Mouse (Mus musculus) intestine, embryonic 15.5 days (tissue): Measurements from ENCODE around the gene Dock4. TPM values are rescaled to one million over a fixed set of nuclear protein-coding genes. Genes with fewer than 3 reads are reported as not detected.

ENCODE experiments used
- ATAC-seq: fragments of 200-750 bp; cut with Nextera tagmentation; 2 replicates; pipeline ENCODE4 v1.8.0; 2017; ENCODE audit warnings: moderate TSS enrichment, moderate library complexity
- H3K27ac ChIP-seq: fragments of 300-500 bp; sonication (generic); 2 replicates; pipeline ENCODE4 v1.5.1; 2015; ENCODE audit warnings: mild to moderate bottlenecking, inconsistent platforms
- H3K27me3 ChIP-seq: fragments of 300-500 bp; sonication (generic); replicated peaks from 2 replicates; pipeline ENCODE4 v1.6.1; 2015; ENCODE audit warnings: inconsistent platforms
- H3K36me3 ChIP-seq: fragments of 300-500 bp; sonication (generic); 2 replicates; pipeline ENCODE4 v1.6.1; 2015; ENCODE audit warnings: inconsistent platforms
- H3K4me1 ChIP-seq: fragments of 300-500 bp; sonication (generic); replicated peaks from 2 replicates; pipeline ENCODE4 v1.6.1; 2015; ENCODE audit warnings: inconsistent platforms
- H3K4me2 ChIP-seq: fragments of 300-500 bp; sonication (generic); replicated peaks from 2 replicates; pipeline ENCODE4 v1.6.1; 2015; ENCODE audit warnings: mild to moderate bottlenecking, inconsistent platforms
- H3K4me3 ChIP-seq: fragments of 300-500 bp; sonication (generic); replicated peaks from 2 replicates; pipeline ENCODE4 v1.5.1; 2015; ENCODE audit warnings: inconsistent platforms
- H3K9ac ChIP-seq: fragments of 300-500 bp; sonication (generic); 2 replicates; pipeline ENCODE4 v1.6.1; 2015; ENCODE audit warnings: inconsistent platforms
- H3K9me3 ChIP-seq: fragments of 300-500 bp; sonication (generic); 2 replicates; pipeline ENCODE4 v1.6.1; 2016; ENCODE audit warnings: inconsistent platforms
- WGBS: fragments of 180-500 bp; shearing (Covaris S2); methylation state at CpG from one replicate; pipeline ENCODE4 v1.1.7; 2015; 5-methylcytosine and 5-hydroxymethylcytosine counted together
- polyA plus RNA-seq: library from polyadenylated mRNA; unstranded; fragments of >200 nt; fragmentation: Nextera tagmentation; extraction: Ambion mirVana; gene quantifications from 2 replicates; pipeline ENCODE4 v1.2.1, GENCODE M21; 2015

Gene Dock4
- polyA plus RNA-seq, 1 experiment from 2014 or later, result 5.7 TPM

- no peak overlapping the region for H3K27ac ChIP-seq
- H3K4me2 ChIP-seq, result no peak overlapping the region
- 60% methylated on average over 5 of the region's 7 CpGs for WGBS
- no peaks in the 10 kb centered on the region for H3K9me3 ChIP-seq
- H3K4me3 ChIP-seq, result no peak overlapping the region
- 0 out of 2 replicates have a peak, but pooled peaks cover 3% of the 10 kb centered on the region for H3K4me1 ChIP-seq
- H3K36me3 ChIP-seq, result no peaks in the 10 kb centered on the region
- no peaks in the 10 kb centered on the region for H3K27me3 ChIP-seq
- ATAC-seq, result no peak
- H3K9ac ChIP-seq, result no peak overlapping the region
Measured at GRCm38 (mm10) chr12:40893741-40894140, 448.0 kb downstream of the Dock4 start.

- H3K9ac ChIP-seq, result no peak overlapping the region
- ATAC-seq, result no peak
- no peaks in the 10 kb centered on the region for H3K36me3 ChIP-seq
- H3K9me3 ChIP-seq, result no peaks in the 10 kb centered on the region
- no peaks in the 10 kb centered on the region for H3K27me3 ChIP-seq
- no peak overlapping the region for H3K27ac ChIP-seq
- H3K4me1 ChIP-seq, result no peaks in the 10 kb centered on the region
- 91% methylated on average over 5 of the region's 5 CpGs for WGBS
- no peak overlapping the region for H3K4me2 ChIP-seq
- no peak overlapping the region for H3K4me3 ChIP-seq
Measured at GRCm38 (mm10) chr12:40894695-40895094, 448.9 kb downstream of the Dock4 start.

Other genes with a start within 250 kb of the Dock4 start
- not detected in 2 replicates for gene Lsmem1, start 246.5 kb upstream of the Dock4 start, polyA plus RNA-seq
- 93.6 and 101 TPM in 2 replicates for gene Ifrd1, start 197.4 kb upstream of the Dock4 start, polyA plus RNA-seq
- gene Zfp277, start 50 bp upstream of the Dock4 start, polyA plus RNA-seq, result 31.4 and 34.3 TPM in 2 replicates